Mouse (Mus musculus) lung, postnatal 0 days (tissue): ENCODE data around the gene Ccdc63. TPM values are rescaled to one million over a fixed set of nuclear protein-coding genes. Genes with fewer than 3 reads are reported as not detected.

ENCODE experiments used
- ATAC-seq: fragments of 200-750 bp; cut with Nextera tagmentation; 2 replicates; pipeline ENCODE4 v1.8.0; 2017; ENCODE audit warnings: moderate library complexity
- DNase-seq: peaks from one replicate; pipeline ENCODE4 v3.0.0-alpha.2; 2016; ENCODE audit warnings: low spot score
- H3K27ac ChIP-seq: fragments of 300-500 bp; sonication (generic); 2 replicates; pipeline ENCODE4 v1.5.1; 2014; ENCODE audit warnings: antibody characterized with exemption, mild to moderate bottlenecking, low read length, mixed read lengths
- H3K27me3 ChIP-seq: fragments of 300-500 bp; sonication (generic); replicated peaks from 2 replicates; pipeline ENCODE4 v1.6.1; 2014; ENCODE audit warnings: low read length, mixed read lengths; ENCODE audit not compliant: insufficient read depth
- H3K36me3 ChIP-seq: fragments of 300-500 bp; sonication (generic); 2 replicates; pipeline ENCODE4 v1.6.1; 2014; ENCODE audit warnings: low read length, mixed read lengths; ENCODE audit not compliant: insufficient read depth
- H3K4me1 ChIP-seq: fragments of 300-500 bp; sonication (generic); 2 replicates; pipeline ENCODE4 v1.6.1; 2014; ENCODE audit warnings: antibody characterized with exemption, low read depth, low read length, mixed read lengths; ENCODE audit not compliant: insufficient read depth
- H3K4me2 ChIP-seq: fragments of 300-500 bp; sonication (generic); replicated peaks from 2 replicates; pipeline ENCODE4 v1.6.1; 2014; ENCODE audit warnings: low read depth, mild to moderate bottlenecking, low read length, moderate library complexity, mixed read lengths
- H3K4me3 ChIP-seq: fragments of 300-500 bp; sonication (generic); 2 replicates; pipeline ENCODE4 v1.5.1; 2014; ENCODE audit warnings: low read depth, low read length
- H3K9ac ChIP-seq: fragments of 300-500 bp; sonication (generic); replicated peaks from 2 replicates; pipeline ENCODE4 v1.6.1; 2014; ENCODE audit warnings: low read depth, mild to moderate bottlenecking
- H3K9me3 ChIP-seq: fragments of 300-500 bp; sonication (generic); 2 replicates; pipeline ENCODE4 v1.6.1; 2016; ENCODE audit warnings: low read length, mixed read lengths
- CTCF ChIP-seq: IDR thresholded peaks from 2 replicates; pipeline ENCODE4 v1.5.1; 2016; ENCODE audit warnings: antibody characterized with exemption, mild to moderate bottlenecking
- EP300 ChIP-seq: IDR thresholded peaks from 2 replicates; pipeline ENCODE4 v1.6.1; 2016; ENCODE audit warnings: antibody characterized with exemption, mild to moderate bottlenecking, control low read depth
- WGBS: fragments of 180-500 bp; shearing (Covaris S2); extraction: QIAGEN DNeasy Blood & Tissue Kit; methylation state at CpG from one replicate; pipeline ENCODE4 v1.1.7; 2014; 5-methylcytosine and 5-hydroxymethylcytosine counted together
- polyA plus RNA-seq: library from polyadenylated mRNA; unstranded; fragments of >200 nt; fragmentation: Nextera tagmentation; extraction: Ambion mirVana; gene quantifications from 2 replicates; pipeline ENCODE4 v1.2.1, GENCODE M21; 2015

Ccdc63 gene
- polyA plus RNA-seq, 1 experiment from 2014 or later = 0.18 TPM

DNA sequence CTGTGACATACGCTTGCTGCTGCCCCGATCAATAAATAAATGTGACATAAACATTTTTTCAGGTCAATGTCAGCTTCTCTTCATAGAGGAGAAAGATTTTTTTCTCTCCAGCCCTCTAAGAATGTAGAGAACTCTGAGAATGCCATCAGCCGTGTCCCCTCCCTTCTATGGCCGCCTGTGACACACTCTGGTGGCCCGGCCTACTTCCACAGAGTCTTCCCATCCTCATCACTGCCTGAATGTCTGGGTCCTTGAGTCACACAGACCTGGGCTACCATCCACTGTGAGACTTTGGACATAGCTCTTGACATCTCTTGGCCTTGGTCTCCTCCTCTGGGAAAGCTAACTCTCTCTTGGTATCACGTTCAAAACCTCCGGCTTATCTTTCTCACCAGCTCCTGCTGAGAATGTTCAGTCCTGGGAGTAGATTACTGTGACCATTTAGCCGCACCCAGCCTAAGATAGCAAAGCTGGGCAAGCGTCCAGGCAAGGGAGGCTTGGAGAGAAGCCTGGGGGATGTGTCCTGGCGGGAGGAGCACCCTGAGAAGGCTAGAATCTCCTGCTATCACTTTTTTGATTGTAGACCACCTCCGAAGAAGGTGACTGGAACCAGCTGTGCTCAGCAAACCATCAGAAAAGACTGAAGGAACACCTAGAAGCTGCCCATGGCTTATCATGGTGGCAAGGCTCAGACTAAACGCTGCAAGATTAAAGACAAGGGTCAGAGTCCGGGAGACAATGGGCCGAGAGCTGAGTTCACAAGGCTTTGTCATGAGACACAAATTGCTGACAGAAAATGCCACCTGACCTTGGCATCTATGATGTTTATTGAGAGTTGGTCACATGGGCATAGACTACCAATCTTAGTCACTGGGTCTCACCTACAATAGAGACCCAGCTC lies 3.9 kb downstream of the Ccdc63 start:
- WGBS = 43% methylated on average over 14 of the region's 14 CpGs
- Histone ChIP-seq H3K4me3 (no peak overlapping the region), H3K9ac (no peak overlapping the region), H3K27ac (peak overlapping the region; percentile 68; the same call in 1 of the 2 replicates), H3K9me3 (no peaks in the 10 kb centered on the region), H3K4me1 (0 out of 2 replicates have a peak, but pooled peaks cover 4% of the 10 kb centered on the region), H3K36me3 (no peaks in the 10 kb centered on the region), H3K4me2 (no peak overlapping the region), H3K27me3 (no peaks in the 10 kb centered on the region)
- TF ChIP-seq CTCF = no peak
- TF ChIP-seq EP300 = peak; percentile 42; the same call in 1 of the 2 replicates
- peak; percentile 41 for DNase-seq
- ATAC-seq = peak; percentile 56

DNA sequence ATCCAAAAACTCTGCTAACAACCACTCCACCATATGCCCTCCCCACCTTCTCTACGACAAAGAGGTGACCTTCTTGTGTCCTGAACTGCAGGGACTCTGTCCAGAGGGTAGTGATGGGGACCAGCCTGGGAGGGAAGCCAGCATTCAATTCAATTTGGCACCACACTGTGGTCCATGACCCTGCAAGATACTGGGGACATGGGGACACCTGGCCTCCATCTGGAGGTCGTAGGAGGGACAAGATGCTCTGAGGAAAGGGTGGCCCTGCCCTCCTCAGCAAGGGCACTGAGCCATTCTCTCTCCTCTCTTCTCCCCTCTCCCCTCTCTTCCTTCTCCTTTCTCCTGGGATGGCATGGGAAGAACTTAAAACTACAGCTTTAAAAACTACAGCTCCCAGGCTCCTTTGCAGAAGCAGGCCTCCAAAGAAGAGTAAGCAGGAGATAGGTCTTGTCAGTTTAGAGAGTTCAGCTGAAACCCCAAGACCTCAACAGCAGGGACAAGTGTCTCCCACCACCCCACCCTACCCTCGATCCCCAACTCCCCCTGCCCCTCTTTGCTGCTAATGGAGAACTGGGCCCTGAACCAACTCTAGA lies 5.2 kb downstream of the Ccdc63 start:
- TF ChIP-seq CTCF = no peak
- no peak for TF ChIP-seq EP300
- Histone ChIP-seq H3K27me3 (no peaks in the 10 kb centered on the region), H3K4me1 (peaks cover 7% of the 10 kb centered on the region; the same call in 1 of the 2 replicates), H3K36me3 (no peaks in the 10 kb centered on the region), H3K4me3 (no peak overlapping the region), H3K9me3 (no peaks in the 10 kb centered on the region), H3K27ac (no peak overlapping the region), H3K9ac (no peak overlapping the region), H3K4me2 (no peak overlapping the region)
- ATAC-seq (no peak), DNase-seq (no peak)
- WGBS = 75% methylated on average over 3 of the region's 3 CpGs

DNA sequence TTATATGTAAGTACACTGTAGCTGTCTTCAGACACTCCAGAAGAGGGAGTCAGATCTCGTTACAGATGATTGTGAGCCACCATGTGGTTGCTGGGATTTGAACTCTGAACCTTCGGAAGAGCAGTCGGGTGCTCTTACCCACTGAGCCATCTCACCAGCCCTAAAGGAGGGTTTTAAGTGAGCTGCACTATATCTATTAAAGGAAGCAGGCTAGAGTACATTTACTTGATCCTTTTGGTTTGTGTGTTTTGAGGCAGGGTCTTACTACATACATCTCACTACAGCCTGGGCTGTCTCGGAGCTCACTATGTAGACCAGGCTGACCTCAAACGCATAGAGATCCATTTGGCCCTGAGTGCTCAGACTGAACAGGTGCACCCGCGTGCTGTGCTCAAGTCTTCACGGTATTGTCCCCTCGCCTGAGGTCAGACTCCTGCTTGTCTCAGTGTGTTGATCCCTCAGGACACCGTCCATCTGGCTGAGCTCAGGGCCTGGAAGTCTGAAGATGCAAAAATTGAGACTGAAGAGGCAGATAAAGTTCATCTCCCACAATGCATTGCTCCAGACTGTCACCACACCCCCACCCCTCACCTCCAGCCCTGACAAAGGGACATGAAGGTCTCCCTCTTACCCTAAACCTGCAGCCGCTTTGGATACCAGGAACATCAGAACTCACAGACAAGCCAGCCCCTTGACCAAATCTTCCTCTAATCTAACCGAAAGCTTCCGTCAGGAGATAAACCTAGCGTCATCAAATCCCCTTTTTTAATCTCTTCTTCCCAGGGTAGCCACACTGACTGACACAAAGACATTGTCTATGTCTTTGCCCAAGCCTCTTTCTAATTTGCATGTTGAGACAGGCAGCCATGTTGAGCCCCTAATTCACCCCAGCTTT lies 6.0 kb downstream of the Ccdc63 start:
- ATAC-seq (no peak), DNase-seq (no peak)
- no peaks in the 10 kb centered on the region for H3K9me3 ChIP-seq
- H3K27ac ChIP-seq = no peak overlapping the region
- no peaks in the 10 kb centered on the region for H3K27me3 ChIP-seq
- WGBS = 91% methylated on average over 14 of the region's 14 CpGs
- TF ChIP-seq EP300 (no peak), CTCF (no peak)
- H3K9ac ChIP-seq = no peak overlapping the region
- H3K4me3 ChIP-seq = no peak overlapping the region
- H3K4me2 ChIP-seq = no peak overlapping the region
- no peaks in the 10 kb centered on the region for H3K36me3 ChIP-seq
- H3K4me1 ChIP-seq = peaks cover 7% of the 10 kb centered on the region; the same call in 1 of the 2 replicates

DNA sequence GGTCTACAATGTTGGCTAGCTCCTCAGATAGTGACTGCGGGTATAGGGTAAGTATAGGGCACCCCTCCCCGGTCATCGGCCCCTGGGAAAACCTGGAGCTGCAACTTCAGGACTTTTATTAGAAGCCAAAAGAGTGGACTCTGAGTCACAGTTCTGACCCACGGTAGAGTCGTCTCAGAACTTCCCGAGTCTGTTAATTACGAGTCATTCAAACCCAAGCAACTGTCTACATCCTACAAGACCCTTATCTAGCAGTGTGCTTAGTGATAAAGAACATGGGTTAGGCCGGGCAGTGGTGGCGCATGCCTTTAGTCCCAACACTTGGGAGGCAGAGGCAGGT lies 7.6 kb downstream of the Ccdc63 start:
- WGBS = 84% methylated on average over 9 of the region's 9 CpGs
- no peak overlapping the region for H3K27ac ChIP-seq
- ATAC-seq = no peak
- no peak overlapping the region for H3K4me3 ChIP-seq
- H3K9me3 ChIP-seq = no peaks in the 10 kb centered on the region
- H3K4me1 ChIP-seq = peaks cover 7% of the 10 kb centered on the region; the same call in 1 of the 2 replicates
- TF ChIP-seq CTCF (no peak), EP300 (no peak)
- no peak overlapping the region for H3K4me2 ChIP-seq
- no peaks in the 10 kb centered on the region for H3K36me3 ChIP-seq
- DNase-seq = no peak
- H3K9ac ChIP-seq = no peak overlapping the region
- no peaks in the 10 kb centered on the region for H3K27me3 ChIP-seq

DNA sequence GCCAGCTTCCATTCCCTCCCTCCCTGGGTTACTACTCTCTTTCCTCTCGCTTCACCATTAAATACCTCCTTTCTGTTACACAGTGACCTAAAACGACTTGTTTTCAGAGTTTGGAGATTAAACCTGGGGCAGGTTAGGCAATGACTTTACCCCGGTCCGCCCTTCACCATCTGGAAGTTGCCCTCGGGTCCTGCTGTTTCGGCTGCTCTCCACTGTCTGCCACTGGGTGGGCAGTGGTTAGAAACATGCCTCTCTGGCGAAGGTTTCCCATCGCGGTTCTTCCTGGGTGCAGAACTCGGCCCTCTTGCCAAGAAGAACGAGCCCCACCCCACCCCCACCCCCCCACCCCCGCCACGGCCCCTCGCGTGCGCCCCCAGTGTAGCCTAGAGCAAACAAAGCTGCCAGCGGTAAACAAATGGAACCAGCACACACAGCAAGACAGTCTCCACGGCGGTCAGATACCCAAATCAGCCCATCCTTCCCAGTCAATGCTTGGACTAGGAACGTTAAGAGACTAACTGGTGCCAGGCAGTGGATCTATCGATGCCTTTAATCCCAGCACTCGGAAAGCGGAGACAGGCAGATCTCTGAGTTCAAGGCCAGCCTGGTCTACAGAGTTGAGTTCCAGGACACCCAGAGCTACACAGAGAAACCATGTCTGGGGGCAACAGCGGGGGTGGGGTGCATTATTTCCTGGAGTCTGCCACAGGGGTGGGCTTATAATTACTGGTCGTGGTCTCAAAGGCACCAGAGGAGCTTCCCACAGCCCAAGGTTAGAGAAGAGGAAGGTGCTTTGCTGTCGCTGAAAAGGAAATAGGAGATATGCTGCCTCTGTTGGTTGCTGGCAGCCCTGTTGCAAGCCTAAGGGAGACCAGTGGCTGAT lies 8.2 kb downstream of the Ccdc63 start:
- DNase-seq (peak; percentile 31), ATAC-seq (peak; percentile 11; the same call in 1 of the 2 replicates)
- Histone ChIP-seq H3K4me2 (peak overlapping the region; percentile 86), H3K9ac (peak overlapping the region; percentile 19; the same call in 1 of the 2 replicates), H3K36me3 (no peaks in the 10 kb centered on the region), H3K4me3 (peak overlapping the region; percentile 44), H3K9me3 (no peaks in the 10 kb centered on the region), H3K27ac (no peak overlapping the region), H3K4me1 (peaks cover 7% of the 10 kb centered on the region; the same call in 1 of the 2 replicates), H3K27me3 (no peaks in the 10 kb centered on the region)
- WGBS = 16% methylated on average over 26 of the region's 26 CpGs
- TF ChIP-seq EP300 (no peak), CTCF (no peak)
